Mouse (Mus musculus) left cerebral cortex, postnatal 36 days (tissue): ENCODE results near the gene Tspyl2. TPM values are rescaled to one million over a fixed set of nuclear protein-coding genes. Genes with fewer than 3 reads are reported as not detected.
"Not testable (repeated sequence)": the region's sequence is repeated elsewhere in the genome, so short reads cannot be mapped to it uniquely, and the experiment has no call there.

Experiments used
- DNase-seq, 2 experiments: peaks; one replicate each; pipeline ENCODE4 v3.0.0; 2021 to 2022; ENCODE audit warnings: low spot score in 2 of 2, mixed read lengths in 1 of 2
- intact Hi-C: fragments of 180-260 bp; cut with DNase I; formaldehyde crosslinking; loops from one replicate; pipeline ENCODE4 v1.15.1; 2025
- total RNA-seq, 2 experiments: library from RNA; stranded (reverse); gene quantifications; 2 replicates each; pipeline ENCODE4 v1.2.3; 2021

Tspyl2 gene
- 10 to 100 TPM; 82.4 to 99.8 TPM for total RNA-seq

- intact Hi-C loops: no loop called here
These were observed at the start of gene Tspyl2 for GRCm38 (mm10) chrX:152342358-152342901. Gene Tspyl2 (minus strand): TSS chrX:152342425.

GRCm38 (mm10) chrX:152368397-152369273 is 26.4 kb upstream of the Tspyl2 start, which contains the start of gene Gpr173:
Gene Gpr173 (minus strand): TSS chrX:152368704.
- peak; percentile 68 to 69 for DNase-seq
- intact Hi-C loops: no loop called here

More at GRCm38 (mm10) chrX:152342358-152342901, at the start of gene Tspyl2:
- peak; percentile 90 to 91 for DNase-seq

GRCm38 (mm10) chrX:152368054-152368396 is 25.8 kb upstream of the Tspyl2 start:
- no peak for DNase-seq
- intact Hi-C loops: no loop called here

- intact Hi-C loops: no loop called here
- no peak for DNase-seq
These were observed 24.2 kb upstream of the Tspyl2 start for GRCm38 (mm10) chrX:152366418-152366817.

GRCm38 (mm10) chrX:152352553-152353153 is 10.4 kb upstream of the Tspyl2 start:
- intact Hi-C loops: loop anchor here (5.0 kb wide), 1 partner anchor 105 kb away; no protein-coding TSS in a partner anchor
- no peak for DNase-seq

GRCm38 (mm10) chrX:152347041-152347440 is 4.8 kb upstream of the Tspyl2 start:
- DNase-seq: no peak
- intact Hi-C loops: no loop called here

- intact Hi-C loops: no loop called here
- DNase-seq: no peak
These were observed 4.4 kb upstream of the Tspyl2 start for GRCm38 (mm10) chrX:152346587-152346986.

GRCm38 (mm10) chrX:152342903-152343302 is 678 bp upstream of the Tspyl2 start:
- intact Hi-C loops: no loop called here
- no peak for DNase-seq

- intact Hi-C loops: no loop called here
- DNase-seq: no peak
These were observed 729 bp downstream of the Tspyl2 start for GRCm38 (mm10) chrX:152341496-152341895.

GRCm38 (mm10) chrX:152336546-152337332 is 5.5 kb downstream of the Tspyl2 start:
- DNase-seq: peak; percentile 83 to 88
- intact Hi-C loops: no loop called here

- intact Hi-C loops, DNase-seq: not testable (repeated sequence)
These were observed 6.1 kb downstream of the Tspyl2 start for GRCm38 (mm10) chrX:152336123-152336522.

- DNase-seq, intact Hi-C loops: not testable (repeated sequence)
These were observed 12.8 kb downstream of the Tspyl2 start for GRCm38 (mm10) chrX:152329400-152329799.

GRCm38 (mm10) chrX:152327689-152328052 is 14.6 kb downstream of the Tspyl2 start:
- intact Hi-C loops: no loop called here
- no peak for DNase-seq

- peak; percentile 76 for DNase-seq
- intact Hi-C loops: no loop called here
These were observed 15.1 kb downstream of the Tspyl2 start, which contains the start of gene Kantr for GRCm38 (mm10) chrX:152326996-152327688. Gene Kantr (minus strand): TSS chrX:152327495.

GRCm38 (mm10) chrX:152323584-152323983 is 18.6 kb downstream of the Tspyl2 start:
- intact Hi-C loops: no loop called here
- DNase-seq: no peak

- intact Hi-C loops: no loop called here
These were observed 19.4 kb downstream of the Tspyl2 start for GRCm38 (mm10) chrX:152322776-152323175.

GRCm38 (mm10) chrX:152320535-152320934 is 21.7 kb downstream of the Tspyl2 start:
- intact Hi-C loops: no loop called here
- DNase-seq: no peak

More at GRCm38 (mm10) chrX:152322776-152323175, 19.4 kb downstream of the Tspyl2 start:
- DNase-seq: no peak

- no peak for DNase-seq
- intact Hi-C loops: no loop called here
These were observed 34.3 kb downstream of the Tspyl2 start for GRCm38 (mm10) chrX:152307942-152308341.

GRCm38 (mm10) chrX:152307371-152307770 is 34.9 kb downstream of the Tspyl2 start:
- intact Hi-C loops: no loop called here

More at GRCm38 (mm10) chrX:152307371-152307770, 34.9 kb downstream of the Tspyl2 start:
- no peak for DNase-seq
